In genomic region chr5:5695401-5695942, GRCm38 (mm10) we compare ENCODE assay signal across 24 mouse cellular contexts. TPM values are rescaled to one million over a fixed set of nuclear protein-coding genes. Genes with fewer than 3 reads are reported as not detected.
"Had no signal": no experiment of that assay in that cellular context is flagged by ENCODE, and none has a peak within 500 bp of the region (broad histone marks: within the 10 kb centered on the region; RNA-seq: fewer than 3 reads in every experiment).

No protein-coding gene starts in this region.

- H3K9me3 ChIP-seq: kidney, embryonic 15.5 days; limb, embryonic 10.5 days; limb, embryonic 13.5 days; liver, embryonic 12.5 days; liver, embryonic 15.5 days; lung, embryonic 15.5 days; midbrain, embryonic 10.5 days; midbrain, embryonic 13.5 days; neural tube, embryonic 13.5 days had no signal

- H3K4me1 ChIP-seq: limb, embryonic 10.5 days; limb, embryonic 13.5 days; liver, embryonic 12.5 days; liver, embryonic 15.5 days; lung, embryonic 15.5 days had no signal

- H3K9ac ChIP-seq: kidney, embryonic 15.5 days; limb, embryonic 13.5 days; liver, embryonic 12.5 days; liver, embryonic 15.5 days; lung, embryonic 15.5 days; midbrain, embryonic 13.5 days; neural tube, embryonic 13.5 days had no signal

- H3K4me2 ChIP-seq: limb, embryonic 13.5 days; liver, embryonic 12.5 days; lung, embryonic 15.5 days; midbrain, embryonic 13.5 days had no signal

- DNase-seq: kidney, adult 8-10 months; kidney, postnatal 14 days; kidney, postnatal 4 days; layer of hippocampus, adult 9-11 months; liver; thymus, adult 18-20 months; thymus, postnatal 14 days; thymus, postnatal 4 days had no signal

- H3K4me3 ChIP-seq: kidney, embryonic 15.5 days; limb, embryonic 10.5 days; limb, embryonic 13.5 days; liver, embryonic 12.5 days; liver, embryonic 15.5 days; lung, embryonic 15.5 days; megakaryocyte, embryonic 14.5 days; midbrain, embryonic 10.5 days; midbrain, embryonic 13.5 days; neural tube, embryonic 13.5 days had no signal

- H3K36me3 ChIP-seq: kidney, embryonic 15.5 days; limb, embryonic 10.5 days; limb, embryonic 13.5 days; liver, embryonic 12.5 days; liver, embryonic 15.5 days; lung, embryonic 15.5 days; midbrain, embryonic 10.5 days; midbrain, embryonic 13.5 days; neural tube, embryonic 13.5 days had no signal

- H3K27me3 ChIP-seq: kidney, embryonic 15.5 days; limb, embryonic 13.5 days; lung, embryonic 15.5 days had no signal

- H3K27ac ChIP-seq: kidney, embryonic 15.5 days; limb, embryonic 10.5 days; limb, embryonic 13.5 days; liver, embryonic 12.5 days; liver, embryonic 15.5 days; lung, embryonic 15.5 days; midbrain, embryonic 10.5 days; midbrain, embryonic 13.5 days; neural tube, embryonic 13.5 days had no signal

- ATAC-seq: intestine, postnatal 0 days; liver, embryonic 12.5 days; midbrain, embryonic 13.5 days; midbrain, embryonic 16.5 days had no signal

RNA-seq across cellular contexts. Expression of gene Steap2, which starts 1.1 kb away (rescaled TPM):
- total RNA-seq: monocyte, adult 5-6 weeks; neutrophil, adult 5-6 weeks had no signal

RNA-seq across cellular contexts. Expression of gene Cfap69, which starts 31.4 kb away (rescaled TPM):
- total RNA-seq: neutrophil, adult 5-6 weeks had no signal

RNA-seq across cellular contexts. Expression of gene Steap1, which starts 53.7 kb away (rescaled TPM):
- total RNA-seq: left cerebral cortex, adult 18-20 months; monocyte, adult 5-6 weeks; neutrophil, adult 5-6 weeks had no signal
- polyA plus RNA-seq: spleen, adult 2 months had no signal
